Mouse (Mus musculus) stomach, embryonic 15.5 days (tissue): ENCODE measurements around the gene Sema4c. TPM values are rescaled to one million over a fixed set of nuclear protein-coding genes. Genes with fewer than 3 reads are reported as not detected.

Experiments used
- ATAC-seq: fragments of 200-750 bp; cut with Nextera tagmentation; 2 replicates; pipeline ENCODE4 v1.8.0; 2017; ENCODE audit warnings: low read depth, moderate number of reproducible peaks, moderate TSS enrichment; ENCODE audit not compliant: insufficient read depth, low FRiP score
- H3K27ac ChIP-seq: fragments of 300-500 bp; sonication (generic); 2 replicates; pipeline ENCODE4 v1.5.1; 2015; ENCODE audit warnings: mild to moderate bottlenecking, inconsistent platforms
- H3K27me3 ChIP-seq: fragments of 300-500 bp; sonication (generic); replicated peaks from 2 replicates; pipeline ENCODE4 v1.6.1; 2015; ENCODE audit warnings: inconsistent platforms
- H3K36me3 ChIP-seq: fragments of 300-500 bp; sonication (generic); 2 replicates; pipeline ENCODE4 v1.6.1; 2015; ENCODE audit warnings: inconsistent platforms
- H3K4me1 ChIP-seq: fragments of 300-500 bp; sonication (generic); 2 replicates; pipeline ENCODE4 v1.6.1; 2015; ENCODE audit warnings: inconsistent platforms
- H3K4me2 ChIP-seq: fragments of 300-500 bp; sonication (generic); 2 replicates; pipeline ENCODE4 v1.6.1; 2015; ENCODE audit warnings: mild to moderate bottlenecking, inconsistent platforms
- H3K4me3 ChIP-seq: fragments of 300-500 bp; sonication (generic); replicated peaks from 2 replicates; pipeline ENCODE4 v1.5.1; 2015; ENCODE audit warnings: inconsistent platforms
- H3K9ac ChIP-seq: fragments of 300-500 bp; sonication (generic); 2 replicates; pipeline ENCODE4 v1.6.1; 2015; ENCODE audit warnings: inconsistent platforms
- H3K9me3 ChIP-seq: fragments of 300-500 bp; sonication (generic); 2 replicates; pipeline ENCODE4 v1.6.1; 2016; ENCODE audit warnings: inconsistent platforms
- WGBS: fragments of 180-500 bp; shearing (Covaris S2); methylation state at CpG from one replicate; pipeline ENCODE4 v1.1.7; 2015; 5-methylcytosine and 5-hydroxymethylcytosine counted together
- microRNA-seq: library from miRNA; unstranded; fragments of <30 nt; microRNA quantifications from one replicate; pipeline ENCODE4, GENCODE M21; 2016
- polyA plus RNA-seq: library from polyadenylated mRNA; unstranded; fragments of >200 nt; fragmentation: Nextera tagmentation; extraction: Ambion mirVana; gene quantifications from 2 replicates; pipeline ENCODE4 v1.2.1, GENCODE M21; 2015

Sema4c gene
- polyA plus RNA-seq, 1 experiment from 2014 or later: 13.6 TPM

GRCm38 (mm10) chr1:36512089-36512965, 45.8 kb downstream of the Sema4c start:
- peak overlapping the region; percentile 79 for H3K4me3 ChIP-seq
- no peaks in the 10 kb centered on the region for H3K9me3 ChIP-seq
- under 1% methylated on average over 118 of the region's 126 CpGs for WGBS
- no peaks in the 10 kb centered on the region for H3K27me3 ChIP-seq
- peak overlapping the region; percentile 44 for H3K9ac ChIP-seq
- ATAC-seq: peak; percentile 46
- H3K27ac ChIP-seq: peak overlapping the region; percentile 97
- peak overlapping the region; percentile 89 for H3K4me2 ChIP-seq
- H3K4me1 ChIP-seq: peaks cover 18% of the 10 kb centered on the region
- H3K36me3 ChIP-seq: 0 out of 2 replicates have a peak, but pooled peaks cover 7% of the 10 kb centered on the region

GRCm38 (mm10) chr1:36511289-36512021, 46.7 kb downstream of the Sema4c start, which contains the start of gene Cnnm3:
Cnnm3 (plus strand) TSS chr1:36511867.
- no peaks in the 10 kb centered on the region for H3K9me3 ChIP-seq
- 2% methylated on average over 48 of the region's 51 CpGs for WGBS
- H3K4me1 ChIP-seq: peaks cover 18% of the 10 kb centered on the region
- H3K4me2 ChIP-seq: peak within 1 kb of the TSS; percentile 89
- H3K9ac ChIP-seq: peak within 1 kb of the TSS; percentile 44
- no peaks in the 10 kb centered on the region for H3K27me3 ChIP-seq
- H3K4me3 ChIP-seq: peak within 1 kb of the TSS; percentile 79
- 0 out of 2 replicates have a peak, but pooled peaks cover 4% of the 10 kb centered on the region for H3K36me3 ChIP-seq
- ATAC-seq: peak; percentile 99
- peak within 1 kb of the TSS; percentile 97 for H3K27ac ChIP-seq

- Histone ChIP-seq H3K4me2 (no peak overlapping the region), H3K4me3 (no peak overlapping the region), H3K9me3 (no peaks in the 10 kb centered on the region), H3K27ac (no peak overlapping the region), H3K4me1 (peaks cover 6% of the 10 kb centered on the region; the same call in 1 of the 2 replicates), H3K9ac (no peak overlapping the region), H3K27me3 (no peaks in the 10 kb centered on the region), H3K36me3 (no peaks in the 10 kb centered on the region)
- no peak for ATAC-seq
- WGBS: 78% methylated on average over 5 of the region's 5 CpGs
Observed at GRCm38 (mm10) chr1:36508238-36508637, 49.9 kb downstream of the Sema4c start.

GRCm38 (mm10) chr1:36501261-36501660, 56.9 kb downstream of the Sema4c start:
- no peak for ATAC-seq
- no peaks in the 10 kb centered on the region for H3K27me3 ChIP-seq
- WGBS: 7% methylated on average over 3 of the region's 3 CpGs
- H3K36me3 ChIP-seq: peaks cover 5% of the 10 kb centered on the region; the same call in 1 of the 2 replicates
- no peaks in the 10 kb centered on the region for H3K4me1 ChIP-seq
- no peak overlapping the region for H3K4me3 ChIP-seq
- no peak overlapping the region for H3K27ac ChIP-seq
- H3K4me2 ChIP-seq: no peak overlapping the region
- no peak overlapping the region for H3K9ac ChIP-seq
- H3K9me3 ChIP-seq: no peaks in the 10 kb centered on the region

Small RNA genes within 50 kb of the gene (microRNA-seq; reads per million reads assigned to microRNA genes)
- not detected for gene Gm47280

Other genes with a start within 250 kb of the Sema4c start
- gene Kansl3, start 189.2 kb downstream of the Sema4c start, polyA plus RNA-seq: 36.4 and 37.4 TPM in 2 replicates
- 0.84 and 0.91 TPM in 2 replicates for gene Fer1l5, start 186.1 kb downstream of the Sema4c start, polyA plus RNA-seq
- gene Lman2l, start 113.1 kb downstream of the Sema4c start, polyA plus RNA-seq: 41.8 and 42.1 TPM in 2 replicates
- gene Cnnm4, start 86.7 kb downstream of the Sema4c start, polyA plus RNA-seq: 17.7 and 17.9 TPM in 2 replicates
- 3.6 and 4.3 TPM in 2 replicates for gene Cnnm3, start 46.5 kb downstream of the Sema4c start, polyA plus RNA-seq
- gene Ankrd23, start 21.5 kb downstream of the Sema4c start, polyA plus RNA-seq: 19.5 and 20.5 TPM in 2 replicates
- gene Gm42417, start 18.9 kb downstream of the Sema4c start, polyA plus RNA-seq: not detected in 2 replicates
- 24.9 and 27.2 TPM in 2 replicates for gene Ankrd39, start 10.9 kb downstream of the Sema4c start, polyA plus RNA-seq
- 0.68 and 0.96 TPM in 2 replicates for gene Fam178b, start 124.8 kb upstream of the Sema4c start, polyA plus RNA-seq
- 638 and 681 TPM in 2 replicates for gene Cox5b, start 133.1 kb upstream of the Sema4c start, polyA plus RNA-seq
- 0.19 TPM in 1 of 2 replicates, not detected in the other for gene 4933424G06Rik, start 151.8 kb upstream of the Sema4c start, polyA plus RNA-seq
- 85.4 and 96.2 TPM in 2 replicates for gene Actr1b, start 156.1 kb upstream of the Sema4c start, polyA plus RNA-seq
- gene Zap70, start 203.4 kb upstream of the Sema4c start, polyA plus RNA-seq: 0.28 and 0.45 TPM in 2 replicates